In the genomic region with DNA sequence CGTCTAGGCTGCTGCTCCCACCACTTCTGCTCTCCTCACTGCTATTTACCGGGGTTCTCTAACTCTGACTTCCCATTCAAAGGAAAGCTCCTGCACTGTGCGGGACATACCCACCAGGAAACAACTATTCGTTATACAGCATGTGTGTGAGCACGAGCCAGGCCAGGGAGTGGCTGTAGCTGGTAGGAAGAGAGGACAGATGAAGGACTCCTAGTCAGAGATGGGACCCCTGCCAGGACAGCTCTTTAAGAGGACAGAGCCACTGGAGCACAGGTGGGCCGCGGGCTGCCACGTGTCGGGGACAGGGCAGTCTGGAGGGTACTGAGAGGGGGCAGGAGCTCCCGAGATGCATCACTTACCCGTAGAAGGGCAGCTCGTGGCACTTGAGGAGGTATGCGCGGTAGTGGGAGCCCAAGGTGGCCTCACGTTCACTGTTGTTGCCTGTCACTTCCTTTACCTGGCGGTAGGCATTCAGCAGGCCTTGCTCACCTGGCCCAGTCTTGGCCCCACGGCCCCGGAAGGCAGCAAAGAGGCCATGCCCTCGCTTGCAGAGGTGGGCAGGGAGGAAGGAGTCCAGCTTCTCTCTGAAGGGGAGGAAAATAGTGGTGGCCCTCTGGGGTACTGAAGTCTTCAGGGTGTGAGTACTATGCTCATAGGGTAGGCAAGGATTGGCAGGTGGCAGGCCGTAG, we compare ENCODE assay signal across 18 mouse cellular contexts. TPM values are rescaled to one million over a fixed set of nuclear protein-coding genes. Genes with fewer than 3 reads are reported as not detected.
"Had no signal": no experiment of that assay in that cellular context is flagged by ENCODE, and none has a peak within 500 bp of the region (broad histone marks: within the 10 kb centered on the region; RNA-seq: fewer than 3 reads in every experiment).

No protein-coding gene starts in this region.

- H3K4me3 ChIP-seq: limb, embryonic 15.5 days; liver, embryonic 13.5 days; midbrain, embryonic 12.5 days; neural tube, embryonic 13.5 days had no signal

- H3K27ac ChIP-seq: kidney, postnatal 0 days; limb, embryonic 15.5 days; liver, embryonic 13.5 days; midbrain, embryonic 12.5 days; neural tube, embryonic 13.5 days had no signal

- H3K27me3 ChIP-seq: limb, embryonic 15.5 days; liver, embryonic 13.5 days; midbrain, embryonic 12.5 days; neural tube, embryonic 13.5 days had no signal

- H3K9ac ChIP-seq: limb, embryonic 15.5 days; liver, embryonic 13.5 days; midbrain, embryonic 12.5 days; neural tube, embryonic 13.5 days had no signal

- H3K9me3 ChIP-seq: limb, embryonic 15.5 days; midbrain, embryonic 12.5 days; neural tube, embryonic 13.5 days had no signal

- ATAC-seq: lung, postnatal 0 days; midbrain, embryonic 16.5 days had no signal

- H3K4me2 ChIP-seq: limb, embryonic 15.5 days; liver, embryonic 13.5 days; midbrain, embryonic 12.5 days; neural tube, embryonic 13.5 days had no signal

- DNase-seq: kidney, postnatal 36 days; layer of hippocampus, adult 9-11 months; layer of hippocampus, postnatal 36 days; liver, embryonic 13.5 days; lung, adult 18-20 months; lung, postnatal 4 days; retina, postnatal 1 day; right cerebral cortex, postnatal 4 days; spleen, adult 18-20 months; thymus, adult 18-20 months; thymus, postnatal 14 days had no signal

- H3K4me1 ChIP-seq: limb, embryonic 15.5 days; liver, embryonic 13.5 days; midbrain, embryonic 12.5 days; neural tube, embryonic 13.5 days had no signal

RNA-seq across cellular contexts. Expression of a gene that starts 59.8 kb away (rescaled TPM):
- total RNA-seq: megakaryocyte-erythroid progenitor cell, adult 5-6 weeks had no signal
